Mouse (Mus musculus) left cerebral cortex, postnatal 36 days (tissue): ENCODE data around the gene Gm4737. TPM values are rescaled to one million over a fixed set of nuclear protein-coding genes. Genes with fewer than 3 reads are reported as not detected.
"Not testable (repeated sequence)": the region's sequence is repeated elsewhere in the genome, so short reads cannot be mapped to it uniquely, and the experiment has no call there.

Experiments
- DNase-seq, 2 experiments: peaks; one replicate each; pipeline ENCODE4 v3.0.0; 2021 to 2022; ENCODE audit warnings: low spot score in 2 of 2, mixed read lengths in 1 of 2
- intact Hi-C: fragments of 180-260 bp; cut with DNase I; formaldehyde crosslinking; loops from one replicate; pipeline ENCODE4 v1.15.1; 2025
- total RNA-seq, 2 experiments: library from RNA; stranded (reverse); gene quantifications; 2 replicates each; pipeline ENCODE4 v1.2.3; 2021

Gm4737 gene
- total RNA-seq = 10 to 100 TPM; 13.2 to 14.2 TPM

- intact Hi-C loops, DNase-seq: not testable (repeated sequence)
Observed at GRCm38 (mm10) chr16:46154832-46155231, at the start of gene Gm4737. TSS of gene Gm4737 (minus strand) at chr16:46155077.

GRCm38 (mm10) chr16:46195792-46196191, 40.9 kb upstream of the Gm4737 start:
- no peak for DNase-seq
- intact Hi-C loops = no loop called here

- intact Hi-C loops = no loop called here
- no peak for DNase-seq
Observed at GRCm38 (mm10) chr16:46183096-46183495, 28.2 kb upstream of the Gm4737 start.

GRCm38 (mm10) chr16:46178121-46178801, 23.4 kb upstream of the Gm4737 start:
- no peak for DNase-seq
- intact Hi-C loops = no loop called here

- intact Hi-C loops = no loop called here
- peak in 1 of 2 experiments; percentile 7 for DNase-seq
Observed at GRCm38 (mm10) chr16:46173039-46173438, 18.2 kb upstream of the Gm4737 start.

- intact Hi-C loops = no loop called here
- no peak for DNase-seq
Observed at GRCm38 (mm10) chr16:46166971-46167370, 12.1 kb upstream of the Gm4737 start.

GRCm38 (mm10) chr16:46165305-46165704, 10.4 kb upstream of the Gm4737 start:
- DNase-seq = no peak
- intact Hi-C loops = no loop called here

- intact Hi-C loops = no loop called here
- no peak for DNase-seq
Observed at GRCm38 (mm10) chr16:46151141-46151540, 3.7 kb downstream of the Gm4737 start.

GRCm38 (mm10) chr16:46148661-46149341, 6.1 kb downstream of the Gm4737 start:
- intact Hi-C loops = no loop called here
- DNase-seq = no peak

- no peak for DNase-seq
- intact Hi-C loops = no loop called here
Observed at GRCm38 (mm10) chr16:46146962-46147361, 7.9 kb downstream of the Gm4737 start.

GRCm38 (mm10) chr16:46122238-46122637, 32.6 kb downstream of the Gm4737 start:
- DNase-seq = no peak
- intact Hi-C loops = no loop called here

- intact Hi-C loops = no loop called here
Observed at GRCm38 (mm10) chr16:46121420-46121819, 33.5 kb downstream of the Gm4737 start.

GRCm38 (mm10) chr16:46120607-46121006, 34.3 kb downstream of the Gm4737 start:
- intact Hi-C loops = no loop called here
- no peak for DNase-seq

More at GRCm38 (mm10) chr16:46121420-46121819, 33.5 kb downstream of the Gm4737 start:
- peak; percentile 26 to 27 for DNase-seq

GRCm38 (mm10) chr16:46120020-46120419, 34.9 kb downstream of the Gm4737 start, which contains the start of gene Cd96:
TSS of gene Cd96 (minus strand) at chr16:46120251.
- no peak for DNase-seq
- intact Hi-C loops = no loop called here

- DNase-seq = no peak
- intact Hi-C loops = no loop called here
Observed at GRCm38 (mm10) chr16:46117645-46118044, 37.2 kb downstream of the Gm4737 start.

- intact Hi-C loops = no loop called here
- DNase-seq = no peak
Observed at GRCm38 (mm10) chr16:46114727-46115126, 40.1 kb downstream of the Gm4737 start.

- intact Hi-C loops = no loop called here
- peak in 1 of 2 experiments; percentile 17 for DNase-seq
Observed at GRCm38 (mm10) chr16:46109536-46109935, 45.3 kb downstream of the Gm4737 start.

- no peak for DNase-seq
Observed at GRCm38 (mm10) chr16:46107431-46107830, 47.4 kb downstream of the Gm4737 start.

GRCm38 (mm10) chr16:46104491-46104890, 50.4 kb downstream of the Gm4737 start:
- no peak for DNase-seq
- intact Hi-C loops = no loop called here

More at GRCm38 (mm10) chr16:46107431-46107830, 47.4 kb downstream of the Gm4737 start:
- intact Hi-C loops = no loop called here
